Mouse (Mus musculus) thymus, postnatal 4 days (tissue): ENCODE data around the gene Tmc7.

Experiments used
- DNase-seq: peaks from one replicate; pipeline ENCODE4 v3.0.0; 2021

Gene Tmc7

DNA sequence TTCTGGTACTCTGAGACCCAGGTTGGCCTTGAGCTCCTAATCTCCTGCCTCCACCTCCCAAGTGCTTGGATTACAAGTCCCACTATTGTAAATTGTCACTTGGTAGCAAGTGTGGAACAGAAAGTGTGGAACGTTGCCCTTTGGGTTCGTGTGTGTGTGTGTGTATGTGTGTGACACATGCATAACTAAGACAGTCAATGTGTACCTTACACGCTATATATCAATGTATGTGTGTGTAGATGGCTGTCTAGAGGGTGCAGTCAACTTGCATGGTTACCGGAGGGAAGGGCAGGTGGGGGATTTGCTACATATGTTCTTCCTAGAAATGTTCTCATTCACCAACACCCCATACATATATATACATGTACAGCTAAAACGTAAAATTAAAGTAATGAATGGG lies 390 bp upstream of the Tmc7 start:
- no peak for DNase-seq

DNA sequence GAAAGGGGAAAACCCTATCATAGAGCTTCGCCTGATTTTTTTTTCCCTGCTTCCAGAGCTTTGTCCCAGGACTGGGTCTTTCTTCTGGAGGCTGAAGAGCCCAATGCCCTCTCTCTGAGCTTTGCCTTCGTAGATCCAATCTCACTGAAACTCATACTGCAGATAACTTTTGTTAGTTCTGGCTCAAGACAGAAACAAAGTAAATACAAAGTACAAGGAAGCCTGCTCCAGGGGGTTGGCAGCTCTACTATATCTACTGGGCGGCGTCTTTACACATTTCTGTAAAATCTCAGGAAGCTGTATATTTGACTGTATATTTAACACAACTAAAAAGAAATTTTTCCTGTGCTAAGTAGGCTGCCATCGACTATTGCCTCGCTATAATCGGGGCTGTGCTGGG lies 715 bp downstream of the Tmc7 start:
- DNase-seq: no peak

DNA sequence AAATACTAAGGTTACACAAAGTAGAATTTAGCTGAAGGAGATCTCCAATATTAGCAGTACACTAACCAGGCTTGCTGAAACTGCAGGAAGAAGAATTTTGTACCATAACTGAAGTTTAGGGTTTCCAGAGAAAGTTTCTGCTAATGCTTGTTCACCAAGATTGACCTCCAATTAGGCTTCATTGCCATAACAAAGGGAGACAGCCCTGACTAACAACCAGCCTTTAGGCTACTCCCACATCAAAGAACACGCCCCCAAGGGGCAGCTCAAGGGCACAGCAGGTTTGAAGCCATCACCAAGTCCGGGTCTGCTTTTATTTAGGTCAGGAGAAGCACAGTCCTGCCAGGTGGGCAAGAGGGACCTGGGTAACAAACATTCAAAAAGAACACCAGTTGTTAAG lies 4.6 kb downstream of the Tmc7 start:
- no peak for DNase-seq

DNA sequence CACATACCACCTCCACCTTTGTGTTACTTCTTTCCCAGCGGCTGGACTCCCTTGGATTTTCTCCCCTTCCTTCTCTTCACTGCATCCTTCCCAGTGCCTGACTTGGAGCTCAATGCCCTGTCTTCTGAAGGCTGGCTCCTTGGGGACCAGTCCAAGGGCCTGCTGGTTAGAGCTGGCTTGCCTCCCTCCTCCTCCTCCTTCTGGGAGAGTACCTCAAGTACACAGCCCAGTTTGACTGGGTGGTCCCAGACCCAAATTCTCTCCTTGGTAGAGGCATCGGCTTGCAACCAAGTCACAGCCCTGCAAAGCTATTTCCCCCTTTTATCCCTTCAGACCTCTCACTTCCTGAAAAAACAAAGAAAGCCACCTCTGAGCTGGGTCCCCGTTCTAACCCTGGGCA lies 6.3 kb downstream of the Tmc7 start:
- no peak for DNase-seq

DNA sequence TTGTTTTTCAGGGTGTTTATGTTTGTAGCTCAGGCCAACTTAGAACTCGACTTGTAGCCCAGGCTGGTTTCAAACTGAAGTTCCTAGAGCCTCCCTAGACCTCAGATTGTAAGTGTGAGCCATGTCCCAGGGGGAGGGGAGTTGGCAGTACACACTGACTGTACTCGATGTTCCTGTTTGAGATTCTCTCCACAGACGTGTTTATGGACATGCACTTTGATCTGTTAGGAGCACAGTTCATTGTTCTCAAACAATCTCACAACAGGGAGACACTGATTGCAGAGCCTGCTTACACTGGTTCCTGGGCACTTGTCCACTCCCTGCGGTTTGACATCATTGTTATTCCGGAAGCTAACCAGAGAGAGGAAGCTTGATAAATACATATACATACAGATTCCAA lies 12.5 kb downstream of the Tmc7 start:
- no peak for DNase-seq

DNA sequence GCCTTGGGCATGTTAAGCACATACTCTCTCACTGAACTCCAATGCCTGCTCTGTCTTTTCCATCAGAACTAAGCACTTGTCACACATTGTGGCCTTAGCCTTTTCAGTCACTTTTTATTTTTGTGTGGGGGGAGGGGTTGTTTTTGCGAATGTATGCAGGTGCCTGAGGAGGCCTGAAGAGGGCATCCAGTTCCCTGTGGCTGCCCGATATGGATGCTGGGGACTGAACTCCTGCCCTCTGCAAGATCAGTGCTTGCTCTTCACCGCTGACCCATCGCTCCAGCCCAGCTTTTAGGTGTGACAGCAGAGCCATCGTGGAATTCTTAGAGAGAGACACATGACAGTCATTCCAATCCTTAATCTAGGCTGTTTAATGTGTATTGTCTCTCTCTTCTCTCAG lies 13.2 kb downstream of the Tmc7 start:
- no peak for DNase-seq

DNA sequence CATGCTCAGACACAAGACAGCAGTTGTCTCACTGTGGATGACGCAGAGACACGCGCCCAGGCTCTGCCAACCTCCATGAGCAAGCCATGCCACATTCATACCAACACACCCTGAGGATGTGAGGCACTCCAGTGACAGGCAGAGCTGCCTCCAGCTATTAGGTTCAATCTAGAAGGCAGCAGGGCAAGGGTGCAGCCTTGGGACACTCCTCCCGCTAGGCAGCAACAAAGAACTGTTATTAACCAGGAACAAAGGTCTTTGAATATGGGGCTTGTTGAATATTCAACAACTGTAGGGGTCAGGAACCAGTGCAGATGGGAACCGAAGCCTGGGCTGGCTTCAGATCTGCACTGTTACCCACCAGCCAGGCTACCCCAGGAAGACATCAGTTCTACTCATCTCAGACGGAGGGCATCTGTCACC lies 15.4 kb downstream of the Tmc7 start:
- DNase-seq: no peak

DNA sequence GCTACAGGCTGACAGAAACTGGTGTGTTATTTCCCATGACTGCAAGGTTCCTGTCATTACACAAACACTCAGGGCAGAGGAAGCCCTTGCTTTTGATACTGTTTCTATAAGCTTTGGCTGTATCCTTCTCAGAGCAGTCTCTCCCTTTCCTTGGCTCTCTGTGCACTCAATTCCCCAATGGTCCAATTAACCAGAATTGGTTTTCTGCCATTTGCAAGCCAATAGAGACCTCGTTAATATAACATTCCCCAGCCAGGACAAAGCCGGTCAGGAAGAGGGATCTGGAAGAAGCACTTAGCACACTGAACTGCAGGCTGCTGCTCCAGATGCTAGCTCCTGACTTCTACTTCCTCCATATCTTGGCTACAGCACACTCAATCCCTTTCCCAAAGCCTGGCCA lies 30.2 kb downstream of the Tmc7 start:
- DNase-seq: no peak

DNA sequence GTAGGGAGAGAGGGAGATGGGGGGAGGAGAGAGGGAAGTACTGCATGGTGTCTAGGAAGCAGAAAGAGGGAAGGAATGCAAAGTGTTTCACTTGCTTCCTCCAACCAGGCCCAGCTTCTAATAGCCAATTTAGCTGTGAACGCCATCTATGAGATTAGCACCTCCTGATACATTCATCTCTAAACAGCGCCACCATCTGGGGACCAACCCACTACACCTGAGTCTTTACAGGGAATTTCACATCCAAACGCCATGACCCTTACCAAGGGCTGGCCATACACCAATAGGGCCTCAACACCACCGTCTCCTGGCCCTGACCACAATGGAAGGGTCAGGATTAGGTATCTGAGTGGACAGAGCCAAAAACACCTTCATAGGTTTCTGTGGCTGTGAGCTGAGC lies 30.7 kb downstream of the Tmc7 start:
- DNase-seq: peak; percentile 27

DNA sequence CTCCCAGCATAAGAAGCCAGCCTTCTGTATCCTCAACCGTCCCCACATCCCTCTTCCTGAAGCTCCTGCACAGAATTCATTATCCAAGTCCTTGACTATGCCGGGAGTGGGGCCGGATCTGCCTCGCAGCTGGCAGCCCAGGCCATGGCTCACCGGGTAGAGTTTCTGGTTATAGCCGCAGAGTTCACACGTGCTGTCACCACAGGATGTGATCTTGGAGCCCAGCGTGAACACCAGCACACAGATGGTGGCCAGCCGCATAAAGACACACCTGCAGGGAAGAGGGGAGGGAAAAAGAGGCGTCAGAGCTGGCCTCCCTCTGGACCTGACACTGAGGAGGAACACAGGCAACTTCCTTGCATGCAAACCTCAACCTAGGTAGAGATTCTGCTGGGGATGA lies 37.1 kb downstream of the Tmc7 start:
- peak; percentile 53 for DNase-seq

DNA sequence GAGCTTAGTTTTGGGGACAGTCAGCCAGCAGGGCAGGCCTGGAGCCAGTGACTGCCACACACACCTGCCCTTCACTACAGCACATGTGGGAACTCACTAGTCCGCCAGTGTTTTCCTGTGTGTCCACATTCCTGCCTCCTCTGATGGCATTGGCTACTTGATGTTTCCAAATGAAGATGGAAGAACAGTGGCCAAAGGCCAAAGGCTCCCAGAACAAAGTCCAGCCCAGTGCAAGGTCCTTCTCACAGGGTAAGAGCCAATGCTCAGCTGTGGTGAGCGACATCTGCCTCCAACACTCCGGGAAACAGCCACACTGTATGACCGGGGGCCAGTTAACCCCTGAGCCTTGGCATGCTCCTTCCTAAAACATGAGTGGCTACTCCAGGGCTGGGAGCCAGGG lies 40.4 kb downstream of the Tmc7 start:
- DNase-seq: no peak

DNA sequence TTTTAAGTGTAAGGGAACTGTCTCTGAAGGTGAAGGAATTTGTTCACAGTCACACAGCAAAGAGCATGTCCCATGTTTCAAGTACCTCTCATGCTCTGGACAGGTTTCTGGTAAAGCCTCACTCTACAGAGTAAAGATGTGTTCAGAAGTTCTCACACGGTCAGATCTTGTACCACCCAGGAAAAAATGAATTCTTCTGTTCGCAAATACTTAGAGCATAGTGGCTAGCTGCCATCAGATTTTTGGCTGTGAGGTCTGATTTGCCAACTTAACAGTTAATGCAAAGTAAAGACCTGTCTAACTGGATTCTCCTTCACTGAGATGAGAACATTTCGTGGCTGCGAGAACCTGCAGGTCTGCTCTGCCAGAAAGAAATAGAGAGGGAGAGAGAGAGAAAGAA lies 49.5 kb downstream of the Tmc7 start:
- DNase-seq: no peak

DNA sequence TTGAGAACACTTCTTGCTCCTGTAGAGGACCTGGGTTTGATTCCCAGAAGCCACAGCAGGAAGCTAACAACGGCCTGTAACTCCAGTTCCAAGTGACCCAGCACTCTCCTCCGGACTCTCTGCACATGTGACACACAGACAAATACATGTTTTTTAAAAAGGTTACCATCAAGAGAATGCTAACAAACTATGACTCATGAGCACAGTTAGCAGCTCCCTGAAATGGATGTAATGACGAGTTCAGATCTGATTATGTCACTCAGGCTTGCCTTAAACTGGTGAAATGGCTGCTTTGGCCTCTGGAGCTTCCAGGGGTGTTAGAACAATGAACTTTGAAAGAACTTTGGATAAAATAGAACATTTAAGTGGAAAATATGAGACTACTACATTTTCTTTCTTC lies 50.2 kb downstream of the Tmc7 start:
- no peak for DNase-seq

DNA sequence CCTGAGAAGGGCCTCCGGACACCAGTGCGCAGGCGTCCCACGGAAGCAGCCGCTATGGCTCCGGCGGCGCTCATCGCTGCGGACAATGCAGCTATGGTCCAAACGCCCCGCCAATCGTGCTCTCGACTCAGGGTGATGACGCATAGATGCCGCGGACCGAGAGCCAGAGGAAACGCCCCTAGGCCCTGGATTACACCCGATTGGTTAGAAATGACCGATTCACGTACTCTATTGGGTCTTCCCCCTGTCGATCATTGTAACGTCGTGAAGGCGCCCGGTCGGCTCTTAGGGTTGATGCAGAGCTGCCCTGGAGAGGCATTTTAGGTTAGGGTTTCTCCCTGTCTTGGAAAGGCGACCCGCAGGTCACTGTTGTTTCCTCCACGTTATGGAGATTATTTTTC lies 51.4 kb downstream of the Tmc7 start, which contains the start of gene Coq7:
Gene Coq7, minus strand, starts transcription at position 179 of the 401 bp plus-strand sequence.
- DNase-seq: no peak

DNA sequence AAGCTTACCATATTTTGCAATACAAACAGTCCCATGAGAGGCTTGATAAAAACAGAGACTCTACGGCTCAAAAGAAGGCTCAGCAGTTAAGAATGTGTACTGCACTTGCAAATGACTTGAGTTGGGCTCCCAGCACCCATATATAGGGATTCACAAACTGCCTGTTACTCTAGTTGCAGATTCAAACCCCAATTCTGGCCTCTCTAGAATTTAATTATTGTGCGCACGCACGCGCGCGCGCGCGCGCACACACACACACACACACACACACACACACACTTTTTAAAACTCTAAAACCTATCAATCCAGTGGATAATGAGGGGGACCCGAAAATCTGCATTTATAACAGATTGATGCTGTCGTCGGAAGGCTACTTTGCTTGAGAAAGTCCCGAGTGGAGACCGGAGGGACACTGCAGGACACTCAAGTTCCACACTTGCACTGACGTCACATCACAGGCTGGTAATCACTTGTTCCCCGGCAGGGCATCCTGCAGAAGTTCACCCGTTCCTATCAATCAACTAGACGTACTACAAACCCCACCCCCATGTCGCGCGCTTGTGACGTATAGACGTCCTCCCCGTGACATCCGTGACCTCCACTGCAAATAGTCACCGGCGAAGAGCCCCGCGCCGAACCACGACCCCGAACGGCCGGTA lies 51.9 kb downstream of the Tmc7 start:
- peak; percentile 99 for DNase-seq

DNA sequence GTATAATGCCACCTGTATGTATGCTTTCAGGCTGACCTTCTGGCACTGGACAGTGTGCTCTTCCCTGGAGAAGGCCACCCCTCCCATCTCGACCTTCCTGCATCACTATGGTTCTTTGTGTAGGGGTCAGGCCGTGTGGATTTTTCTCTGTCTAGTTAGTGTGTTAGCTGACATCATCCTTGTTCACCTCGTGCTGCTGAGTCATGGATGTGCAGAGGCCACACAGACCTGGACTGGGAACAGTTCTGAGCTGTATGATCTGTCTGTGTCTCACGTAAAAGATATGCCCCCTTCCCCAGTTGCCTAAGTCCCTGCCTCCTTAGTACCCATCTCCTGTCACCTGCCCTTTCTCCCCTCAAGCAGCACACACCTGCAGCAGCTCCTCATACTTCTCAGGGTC lies 57.6 kb downstream of the Tmc7 start:
- no peak for DNase-seq

DNA sequence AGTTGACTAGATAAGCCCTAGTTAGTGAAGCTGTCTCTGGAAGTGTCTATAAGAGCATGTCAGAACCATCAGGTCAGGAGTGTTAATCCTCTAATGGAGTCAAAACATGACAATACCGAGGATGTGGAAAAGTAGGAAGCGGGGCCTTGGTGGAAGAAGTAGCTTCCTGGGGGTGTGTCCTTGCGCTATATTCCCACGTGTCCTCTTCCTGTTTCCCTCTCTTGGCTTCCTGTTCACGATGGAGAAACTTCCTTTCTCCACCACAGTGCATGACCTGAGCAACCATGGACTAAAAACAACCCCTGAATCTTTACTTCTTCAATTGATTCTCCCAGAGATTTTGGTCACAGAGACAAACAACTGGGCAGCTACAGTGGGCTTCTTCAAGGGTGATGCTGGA lies 62.5 kb downstream of the Tmc7 start:
- no peak for DNase-seq

DNA sequence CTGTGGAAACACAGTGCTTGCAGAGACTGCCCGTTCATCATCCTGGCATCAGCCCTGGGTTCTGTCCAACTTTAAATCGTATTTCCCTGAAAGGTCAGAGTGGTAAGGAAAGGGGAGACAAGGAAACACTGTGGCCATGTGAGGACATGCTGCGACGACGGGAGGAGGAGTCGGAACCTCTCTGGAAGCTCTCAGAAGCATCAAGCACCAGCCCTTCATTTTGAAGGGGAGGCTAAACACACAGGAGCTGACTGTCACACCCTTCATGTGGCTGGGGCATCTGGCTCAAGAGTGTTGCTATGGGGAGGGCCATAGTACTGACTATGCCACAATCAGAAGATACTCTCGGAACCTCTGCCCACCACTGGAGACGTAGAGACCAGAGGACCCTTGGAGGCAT lies 64.9 kb downstream of the Tmc7 start:
- no peak for DNase-seq

DNA sequence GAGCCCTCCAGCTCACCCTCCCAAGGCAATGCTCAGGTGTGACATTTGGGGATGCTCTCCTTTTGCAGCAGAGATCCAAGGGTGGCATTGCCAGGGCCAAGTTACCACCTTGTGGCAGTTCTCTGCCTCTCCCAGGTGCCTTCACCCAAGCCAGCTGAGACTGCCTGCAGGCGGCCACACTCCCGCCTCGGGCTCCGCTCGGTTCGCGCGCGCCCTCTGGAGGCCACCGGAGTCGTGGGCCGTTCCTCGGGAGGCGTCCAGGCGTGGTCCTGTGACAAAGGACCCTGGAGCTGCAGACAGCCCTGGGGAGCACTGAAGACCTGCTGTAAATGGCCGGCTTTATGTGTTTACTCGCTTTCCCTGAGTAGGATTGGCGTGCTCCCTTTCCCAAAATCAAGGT lies 65.8 kb downstream of the Tmc7 start:
- DNase-seq: peak; percentile 91

DNA sequence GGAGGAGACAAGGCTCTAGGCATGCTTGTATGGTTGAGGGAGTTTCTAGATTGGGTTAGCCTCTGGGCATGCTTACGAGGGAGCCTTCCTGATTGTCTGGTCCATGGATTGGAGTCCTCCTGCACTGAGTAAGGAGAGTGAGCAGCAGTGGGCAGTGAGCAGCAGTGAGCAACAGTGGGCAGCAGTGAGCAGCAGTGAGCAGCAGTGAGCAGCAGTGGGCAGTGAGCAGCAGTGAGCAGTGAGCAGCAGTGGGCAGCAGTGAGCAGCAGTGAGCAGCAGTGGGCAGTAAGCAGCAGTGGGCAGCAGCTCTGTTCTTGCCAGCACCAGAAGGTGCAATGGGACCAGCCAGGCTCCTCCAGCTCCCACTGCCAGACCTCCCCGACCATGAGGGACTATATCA lies 66.7 kb downstream of the Tmc7 start:
- peak; percentile 13 for DNase-seq

DNA sequence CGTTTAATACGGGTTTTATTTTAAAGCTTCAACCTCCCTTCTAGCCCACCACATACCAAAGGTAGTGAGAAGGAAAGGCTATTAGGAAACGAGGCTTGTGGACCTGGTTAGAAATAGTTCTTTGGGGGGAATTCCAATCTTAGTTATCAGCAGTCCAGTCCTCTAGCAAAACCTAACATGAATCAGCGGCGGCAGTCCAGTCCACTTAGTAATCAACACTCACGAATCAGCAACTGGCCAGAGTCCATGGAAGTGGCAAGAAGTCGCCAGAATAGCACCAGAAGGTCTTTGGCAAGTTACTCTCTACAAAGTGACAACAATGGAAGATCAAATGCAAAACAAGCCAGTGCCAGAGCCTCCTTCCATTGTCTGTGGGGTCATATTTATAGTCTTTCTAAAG lies 76.0 kb downstream of the Tmc7 start:
- DNase-seq: no peak

DNA sequence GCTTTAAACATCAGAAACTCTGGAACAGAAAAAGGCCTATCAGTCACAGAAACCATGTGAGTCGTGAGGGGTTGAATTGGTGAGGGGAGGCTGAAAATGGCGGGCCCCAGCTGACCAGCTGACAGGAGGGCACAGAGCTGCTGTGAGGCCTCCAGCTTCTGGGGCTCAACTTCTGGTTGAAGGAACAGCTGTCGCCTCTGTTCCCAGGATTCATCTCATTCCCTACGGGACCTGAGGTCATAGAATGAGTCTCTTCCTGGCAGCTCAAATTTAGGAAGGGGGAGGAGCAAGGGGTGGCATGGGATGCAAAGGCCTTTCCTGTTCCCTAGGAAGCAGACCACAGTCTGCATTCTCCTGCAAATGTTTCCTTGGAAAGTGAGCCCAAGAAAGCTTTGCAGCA lies 80.7 kb downstream of the Tmc7 start:
- no peak for DNase-seq

DNA sequence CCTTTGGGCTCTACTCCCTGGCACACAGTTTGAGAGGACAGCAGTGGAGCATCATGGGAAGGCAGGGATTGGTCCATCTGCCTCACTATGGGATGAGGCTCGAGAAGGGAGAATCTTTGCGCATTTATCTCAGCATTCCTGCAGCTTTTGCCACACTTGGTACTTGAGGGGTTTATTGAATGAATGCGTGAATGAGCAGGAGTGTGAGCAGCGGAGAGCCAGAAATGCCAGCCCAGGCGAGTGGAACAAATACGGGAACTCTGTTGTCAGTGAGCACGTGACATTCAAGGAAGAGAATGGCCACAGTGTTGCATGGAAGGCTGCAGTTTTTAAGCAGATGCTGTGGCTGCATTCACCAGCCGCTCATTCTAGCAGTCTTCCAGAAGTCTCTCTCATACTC lies 82.2 kb downstream of the Tmc7 start:
- no peak for DNase-seq

DNA sequence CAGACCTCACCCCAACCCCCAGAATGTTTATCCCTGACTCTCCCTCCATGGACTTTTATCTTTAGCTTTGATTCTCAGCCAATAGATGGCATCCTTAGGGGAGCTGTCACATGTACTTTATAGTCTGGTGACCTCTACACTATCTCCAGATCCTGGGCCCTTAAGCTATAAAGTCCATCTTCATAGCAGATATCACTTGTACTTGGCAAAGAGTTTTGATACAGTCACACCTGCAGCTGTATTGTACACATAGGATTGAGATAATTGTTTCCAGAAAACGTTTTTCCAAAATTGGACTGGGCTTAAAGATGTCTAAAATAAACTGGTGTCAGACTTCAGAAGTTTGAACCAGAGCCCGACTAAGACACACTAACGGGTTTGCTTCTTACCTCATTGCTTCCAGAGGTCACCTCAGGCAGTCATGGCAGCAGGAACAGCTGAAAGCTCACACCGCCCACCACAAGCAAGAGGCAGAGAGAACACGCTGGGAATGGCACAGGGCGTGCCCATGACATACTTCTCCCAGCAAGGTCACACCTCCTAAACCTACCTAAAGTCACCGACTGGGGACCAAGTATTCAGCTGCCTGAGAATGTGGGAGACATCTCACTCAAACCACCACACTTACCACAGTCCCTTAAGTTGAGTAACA lies 84.6 kb downstream of the Tmc7 start:
- DNase-seq: no peak
